Mouse (Mus musculus): ENCODE results near the gene Guca2b.
A peak's percentile ranks its signal among the peaks of the same experiment; 100 is the strongest.

The Guca2b gene

GRCm38 (mm10) chr4:119658731-119659130 lies at the start of gene Guca2b:
TSS of gene Guca2b (minus strand) at chr4:119658954.
- no peak for DNase-seq

- DNase-seq: peak; percentile 5
Measured at GRCm38 (mm10) chr4:119707751-119708150, 49.0 kb upstream of the Guca2b start.

- no peak for DNase-seq
Measured at GRCm38 (mm10) chr4:119707326-119707725, 48.6 kb upstream of the Guca2b start.

DNA sequence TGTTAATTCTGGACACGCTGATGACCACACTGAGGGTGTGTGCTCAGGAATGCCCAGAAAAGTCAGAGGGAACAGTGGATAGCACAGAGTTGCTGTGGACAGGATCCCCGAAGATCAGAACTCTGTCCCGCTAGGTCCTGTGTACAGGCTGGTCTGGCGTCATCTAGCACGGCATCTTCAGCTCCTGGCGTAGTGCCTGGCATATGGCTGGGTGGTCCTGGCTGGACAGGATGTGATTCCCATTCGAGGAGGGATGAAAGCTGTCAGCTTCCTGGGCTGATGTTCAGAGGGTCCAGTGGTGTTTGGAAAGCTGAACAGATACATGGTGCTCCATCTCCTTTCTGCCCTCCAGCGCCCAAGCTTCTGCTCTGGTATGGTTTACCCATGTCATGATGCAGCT lies 45.2 kb upstream of the Guca2b start:
- no peak for DNase-seq

DNA sequence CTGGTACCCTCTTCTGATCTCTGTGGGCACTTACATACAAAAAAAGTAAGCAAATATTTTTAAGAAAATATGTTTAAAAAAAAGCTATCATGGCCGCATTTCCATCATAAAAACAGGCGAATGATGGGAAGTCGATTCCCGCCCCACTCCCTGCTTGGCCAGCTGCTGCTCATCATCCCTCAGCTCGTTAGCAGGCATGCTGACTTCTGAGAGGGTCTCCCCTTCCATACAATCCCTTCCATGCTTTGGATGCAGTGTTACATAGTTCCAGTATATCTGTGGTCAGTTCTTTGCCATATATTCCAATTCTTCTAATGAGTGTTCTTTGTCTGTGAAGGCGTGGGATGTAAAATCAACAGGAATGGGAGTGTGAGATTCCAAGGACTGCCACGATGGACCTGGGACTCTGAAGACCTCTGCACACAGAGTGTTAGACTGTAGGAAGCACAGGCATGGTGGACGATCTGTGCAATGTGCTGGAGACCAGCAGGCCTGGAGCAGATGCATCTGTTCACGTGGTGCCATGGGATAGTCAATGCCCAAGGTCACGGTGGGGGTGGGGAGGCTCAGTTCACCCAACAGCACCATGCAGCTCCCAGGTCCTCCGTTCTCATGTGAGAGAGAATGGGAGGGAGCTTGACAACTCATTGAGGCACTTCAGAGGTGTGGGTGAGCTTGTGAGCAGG lies 42.7 kb upstream of the Guca2b start:
- DNase-seq: no peak

DNA sequence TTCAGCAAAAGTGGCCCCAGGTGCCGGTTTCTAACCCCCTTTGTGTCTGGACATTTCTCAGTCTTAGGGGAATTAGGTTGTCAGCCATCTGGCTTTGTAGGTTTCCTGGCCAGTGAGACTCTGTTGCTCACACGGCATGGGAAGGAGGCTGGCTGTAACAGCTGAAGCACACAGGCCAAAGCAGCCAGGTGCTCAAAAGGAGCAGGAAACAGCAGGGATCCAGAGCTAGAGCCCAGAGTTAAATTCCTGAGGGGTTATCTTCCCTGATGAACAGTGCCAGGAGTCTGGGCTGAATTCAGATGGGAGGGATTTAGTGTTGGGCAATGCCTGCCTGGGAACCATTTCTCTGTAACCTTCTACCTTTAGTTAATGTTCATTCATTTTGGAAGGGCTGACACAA lies 39.6 kb upstream of the Guca2b start:
- no peak for DNase-seq

DNA sequence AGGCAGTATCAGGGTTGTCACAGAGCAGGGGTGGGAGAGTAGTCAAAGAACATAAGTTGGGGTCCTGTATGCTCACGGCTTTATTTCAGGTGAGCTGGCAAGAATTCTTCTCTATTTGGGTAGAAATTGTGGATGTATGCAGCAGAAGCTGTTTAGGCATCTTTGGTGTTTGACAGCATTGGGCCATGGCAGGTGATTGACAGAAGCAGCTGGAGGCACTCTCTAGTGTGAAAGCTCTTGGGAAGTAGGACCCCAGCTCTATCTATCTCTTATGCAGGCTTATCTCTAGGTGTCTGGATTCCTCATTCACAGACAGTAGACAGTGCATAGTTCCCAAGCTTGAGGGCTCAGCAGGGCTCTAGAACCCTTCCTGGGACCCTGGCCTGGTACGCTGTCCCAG lies 27.0 kb upstream of the Guca2b start:
- no peak for DNase-seq

DNA sequence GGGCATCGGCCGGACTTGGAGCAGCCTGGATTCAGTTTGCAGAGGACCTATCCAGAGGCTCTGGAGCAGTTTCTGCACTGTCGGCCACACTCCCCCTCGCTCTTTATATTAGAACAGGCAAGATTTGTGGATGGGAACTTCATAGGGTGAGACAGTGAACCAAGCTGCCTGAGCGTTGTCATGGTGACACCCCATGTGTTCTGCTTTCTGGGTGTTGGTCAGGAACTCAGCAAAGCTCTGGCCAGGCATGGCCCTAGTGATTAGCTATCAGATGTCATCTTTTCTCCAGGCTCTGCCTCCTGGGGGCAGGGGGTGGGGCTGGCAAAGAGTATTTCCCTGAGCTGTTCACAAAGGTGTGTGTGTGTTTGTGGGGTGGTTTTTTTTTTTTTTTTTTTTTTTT lies 23.8 kb upstream of the Guca2b start:
- no peak for DNase-seq

- no peak for DNase-seq
Measured at GRCm38 (mm10) chr4:119672685-119673084, 13.9 kb upstream of the Guca2b start.

GRCm38 (mm10) chr4:119671164-119671563 lies 12.4 kb upstream of the Guca2b start:
- no peak for DNase-seq

GRCm38 (mm10) chr4:119670736-119671135 lies 12.0 kb upstream of the Guca2b start:
- DNase-seq: no peak

- DNase-seq: no peak
Measured at GRCm38 (mm10) chr4:119670210-119670555, 11.4 kb upstream of the Guca2b start.

DNA sequence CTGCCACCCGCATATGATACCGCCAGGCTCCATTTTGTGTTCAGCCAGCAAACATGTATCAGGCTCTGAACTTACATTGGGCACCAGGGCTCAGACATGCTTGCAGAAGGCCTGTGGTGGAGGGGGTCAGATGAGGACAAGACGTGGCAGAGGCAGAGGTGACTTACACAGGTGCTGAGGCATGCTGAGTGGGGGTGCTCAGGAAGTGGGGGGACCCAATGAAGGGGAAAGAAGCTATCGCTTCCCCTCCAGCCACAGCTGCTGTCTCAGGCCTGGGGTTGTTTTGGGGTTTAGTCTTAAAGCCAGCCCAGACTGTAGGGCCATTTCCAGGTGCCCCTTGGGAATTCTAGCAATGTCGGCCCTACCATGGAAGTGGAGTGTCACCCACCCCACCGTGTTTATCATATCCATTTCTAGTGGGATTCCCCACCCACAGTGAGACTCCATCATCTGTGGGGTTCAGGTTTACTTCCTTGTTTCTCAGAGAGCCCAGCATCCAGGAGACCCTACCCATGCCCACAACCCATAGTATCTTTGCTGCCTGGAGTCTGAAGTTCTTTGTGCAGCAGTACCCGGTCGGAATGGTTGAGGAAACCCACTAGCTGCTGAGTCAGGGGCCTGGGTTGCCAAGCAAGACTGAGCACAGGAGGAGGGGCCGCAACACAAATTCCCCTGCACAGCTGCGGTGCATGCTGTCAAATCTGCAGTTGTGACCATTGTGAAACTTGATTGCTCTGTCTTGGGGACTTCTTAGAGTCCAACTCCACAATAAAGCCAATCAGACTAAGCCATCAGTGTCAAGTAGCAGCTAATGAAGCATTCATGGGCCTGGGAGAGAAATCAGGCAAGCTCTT lies 10.8 kb upstream of the Guca2b start:
- DNase-seq: no peak

GRCm38 (mm10) chr4:119668596-119668995 lies 9.8 kb upstream of the Guca2b start:
- no peak for DNase-seq

DNA sequence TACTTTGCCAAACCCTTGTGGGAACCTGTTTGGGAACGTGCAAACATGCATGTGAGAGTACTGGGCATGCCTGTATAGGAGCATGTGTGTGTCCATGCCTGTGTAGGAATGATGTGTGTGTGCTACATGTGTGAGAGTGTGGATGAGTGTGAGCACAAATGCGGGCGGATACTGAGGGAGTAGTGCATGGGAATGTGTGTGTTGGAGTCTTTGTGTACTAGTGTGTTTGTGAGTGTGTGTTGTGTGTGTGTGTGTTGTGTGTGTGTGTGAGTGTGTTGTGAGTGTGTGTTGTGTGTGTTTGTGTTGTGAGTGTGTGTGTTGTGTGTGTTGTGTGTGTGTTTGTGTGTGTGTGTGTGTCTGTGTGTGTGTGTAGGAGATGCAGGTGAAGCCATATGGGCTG lies 9.4 kb upstream of the Guca2b start:
- no peak for DNase-seq

- DNase-seq: peak; percentile 46
Measured at GRCm38 (mm10) chr4:119667454-119667853, 8.7 kb upstream of the Guca2b start.

DNA sequence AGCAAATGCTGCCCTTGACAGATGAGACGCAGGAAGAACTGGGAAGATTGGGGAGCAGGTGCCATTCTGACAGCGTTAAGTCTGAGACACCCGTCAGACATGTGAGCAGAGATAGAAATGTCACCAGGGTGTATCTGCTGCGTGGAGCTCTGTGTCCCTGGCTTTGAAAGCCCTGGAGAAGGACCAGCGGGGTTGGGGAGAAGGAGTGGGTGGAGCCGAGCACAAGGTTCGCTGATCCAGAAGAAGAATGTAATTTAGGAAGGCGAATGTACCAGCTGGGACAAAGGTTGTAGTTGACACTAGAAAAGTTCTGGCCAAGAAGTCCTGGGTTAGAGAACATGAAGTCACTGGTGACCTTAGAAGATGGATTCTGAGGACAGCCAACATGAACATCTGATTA lies 7.4 kb upstream of the Guca2b start:
- no peak for DNase-seq

DNA sequence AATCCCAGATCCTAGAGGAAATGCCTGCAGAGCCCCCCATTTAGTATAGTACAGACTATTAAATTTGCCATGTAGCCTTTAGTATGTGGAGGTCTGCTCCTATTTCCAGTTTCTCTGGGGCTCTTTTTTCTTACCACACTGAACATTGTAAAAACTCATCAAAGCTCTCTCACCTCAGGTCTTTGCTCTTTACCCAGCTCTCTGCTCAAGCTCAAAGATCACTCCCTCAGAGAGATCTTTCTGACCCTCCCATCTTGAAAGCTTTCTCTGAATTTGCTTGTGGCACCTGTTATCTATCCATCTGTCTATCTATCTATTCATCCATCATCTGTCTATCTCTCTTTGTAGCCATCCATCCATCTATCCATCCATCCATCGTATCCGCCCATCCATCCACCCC lies 6.4 kb upstream of the Guca2b start:
- no peak for DNase-seq

- no peak for DNase-seq
Measured at GRCm38 (mm10) chr4:119663409-119664095, 4.8 kb upstream of the Guca2b start.

DNA sequence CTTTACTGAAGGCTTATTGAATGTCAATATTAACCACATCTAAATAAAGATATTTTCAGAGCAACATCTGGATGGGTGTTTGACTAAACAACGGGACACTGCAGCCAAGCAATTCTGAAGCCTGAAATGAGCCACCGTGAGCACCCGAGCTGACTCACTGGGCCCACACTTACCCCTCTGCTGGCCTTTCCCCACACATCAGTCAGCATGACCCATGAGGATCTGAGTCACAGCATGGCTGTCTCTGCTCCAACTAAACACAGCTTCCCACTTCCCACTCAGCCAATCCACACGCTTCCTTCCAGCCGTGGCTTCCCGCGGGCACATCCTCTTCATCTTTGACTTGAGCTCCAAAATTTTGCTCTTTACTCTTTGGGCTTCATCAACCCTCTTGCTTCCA lies 4.2 kb upstream of the Guca2b start:
- no peak for DNase-seq

- no peak for DNase-seq
Measured at GRCm38 (mm10) chr4:119662151-119662550, 3.4 kb upstream of the Guca2b start.

GRCm38 (mm10) chr4:119660007-119660406 lies 1.3 kb upstream of the Guca2b start:
- no peak for DNase-seq

DNA sequence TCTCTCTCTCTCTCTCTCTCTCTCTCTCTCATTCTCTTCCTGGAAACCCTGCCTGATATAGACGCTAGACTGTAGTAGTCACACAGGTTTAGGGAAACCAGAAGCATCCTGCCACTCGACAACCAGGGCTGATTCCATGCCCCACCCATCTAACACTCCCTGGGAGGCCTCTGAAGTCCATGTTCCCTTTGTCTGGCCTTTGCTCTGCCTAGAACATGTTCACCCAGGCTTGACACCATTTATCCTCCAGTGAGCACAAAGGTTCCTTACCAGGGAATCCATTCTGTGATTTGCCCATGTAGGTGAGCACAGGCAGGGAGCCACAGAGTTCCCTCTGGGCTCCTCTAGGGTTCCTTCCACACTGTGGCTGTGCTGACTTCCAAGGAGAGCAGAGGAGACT lies 508 bp downstream of the Guca2b start:
- DNase-seq: no peak

GRCm38 (mm10) chr4:119657011-119657410 lies 1.7 kb downstream of the Guca2b start:
- no peak for DNase-seq

Data from lung, postnatal 14 days (tissue).